Mouse (Mus musculus) Patski (cell line): ENCODE data around the gene Arfgef3. TPM values are rescaled to one million over a fixed set of nuclear protein-coding genes. Genes with fewer than 3 reads are reported as not detected.

Experiments
- ATAC-seq: fragments of 100-300 bp; one replicate; pipeline ENCODE4 v1.8.0; 2021
- CTCF ChIA-PET: fragments of 350-600 bp; sonication (Branson Sonifier 250); formaldehyde crosslinking; loops from one replicate; lab custom pipeline; 2022; ENCODE audit warnings: inconsistent platforms; lab: Charles Lee
- POLR2A ChIA-PET: fragments of 350-600 bp; sonication (Branson Sonifier 250); formaldehyde crosslinking; loops from one replicate; lab custom pipeline; 2022; ENCODE audit warnings: antibody characterized with exemption, inconsistent platforms; lab: Charles Lee
- DNase-seq: peaks from one replicate; pipeline ENCODE4 v3.0.0-alpha.2; 2011; ENCODE audit warnings: low read depth, low spot score
- H3K27me3 ChIP-seq: fragments of 371-371 bp; one replicate; pipeline ENCODE4 v1.5.1; 2021
- CTCF ChIP-seq: fragments of 100-300 bp; IDR thresholded peaks from one replicate; pipeline ENCODE4 v1.5.1; 2021
- in situ Hi-C: fragments of 300-500 bp; cut with MboI; formaldehyde crosslinking; loops from 3 replicates; pipeline ENCODE4 v1.11.1; 2018; ENCODE audit warnings: low pct_unique_long_range_greater_than_20kb, mixed read lengths
- polyA plus RNA-seq: library from polyadenylated mRNA; unstranded; gene quantifications from one replicate; pipeline ENCODE4 v1.2.3, GENCODE M21; 2021

The Arfgef3 gene
- polyA plus RNA-seq, 1 experiment from 2014 or later = 7.0 TPM

GRCm38 (mm10) chr10:18688234-18688633 lies 55.5 kb downstream of the Arfgef3 start:
- peak; percentile 93 for DNase-seq
- ChIA-PET CTCF (no interaction called here), POLR2A (no interaction called here)
- no peak for TF ChIP-seq CTCF
- no peaks in the 10 kb centered on the region for H3K27me3 ChIP-seq
- in situ Hi-C loops = no loop called here
- ATAC-seq = peak; percentile 54

- CTCF ChIA-PET = interaction anchor here (1.2 kb wide), 1 partner anchor 15 kb away, joined by 3 read pairs; no protein-coding TSS in a partner anchor
- no peak for DNase-seq
- peak; percentile 31 for ATAC-seq
- TF ChIP-seq CTCF = no peak
- in situ Hi-C loops = no loop called here
- no peaks in the 10 kb centered on the region for H3K27me3 ChIP-seq
- POLR2A ChIA-PET = no interaction called here
Observed at GRCm38 (mm10) chr10:18681385-18681954, 62.3 kb downstream of the Arfgef3 start.

- CTCF ChIA-PET = interaction anchor here (1.2 kb wide), 1 partner anchor 16 kb away, joined by 3 read pairs; no protein-coding TSS in a partner anchor
- no peaks in the 10 kb centered on the region for H3K27me3 ChIP-seq
- peak; percentile 51 for ATAC-seq
- POLR2A ChIA-PET = no interaction called here
- in situ Hi-C loops = no loop called here
- no peak for DNase-seq
- no peak for TF ChIP-seq CTCF
Observed at GRCm38 (mm10) chr10:18680661-18681384, 62.9 kb downstream of the Arfgef3 start.

GRCm38 (mm10) chr10:18678836-18679235 lies 64.9 kb downstream of the Arfgef3 start:
- in situ Hi-C loops = no loop called here

GRCm38 (mm10) chr10:18664794-18665193 lies 79.0 kb downstream of the Arfgef3 start:
- in situ Hi-C loops = no loop called here
- ATAC-seq (no peak), DNase-seq (no peak)
- H3K27me3 ChIP-seq = no peaks in the 10 kb centered on the region
- POLR2A ChIA-PET = no interaction called here
- CTCF ChIA-PET = no interaction called here
- TF ChIP-seq CTCF = no peak

More at GRCm38 (mm10) chr10:18678836-18679235, 64.9 kb downstream of the Arfgef3 start:
- ChIA-PET CTCF (no interaction called here), POLR2A (no interaction called here)
- no peak for TF ChIP-seq CTCF
- ATAC-seq = no peak
- H3K27me3 ChIP-seq = no peaks in the 10 kb centered on the region
- DNase-seq = no peak

- CTCF ChIA-PET = interaction anchor here (0.9 kb wide), 1 partner anchor 17 kb away, joined by 3 read pairs; no protein-coding TSS in a partner anchor
- ATAC-seq (no peak), DNase-seq (no peak)
- in situ Hi-C loops = no loop called here
- POLR2A ChIA-PET = no interaction called here
- no peaks in the 10 kb centered on the region for H3K27me3 ChIP-seq
- TF ChIP-seq CTCF = no peak
Observed at GRCm38 (mm10) chr10:18664016-18664415, 79.7 kb downstream of the Arfgef3 start.

GRCm38 (mm10) chr10:18661606-18662220 lies 82.0 kb downstream of the Arfgef3 start:
- DNase-seq (no peak), ATAC-seq (no peak)
- in situ Hi-C loops = no loop called here
- CTCF ChIA-PET = no interaction called here
- no peaks in the 10 kb centered on the region for H3K27me3 ChIP-seq
- POLR2A ChIA-PET = no interaction called here
- no peak for TF ChIP-seq CTCF

- H3K27me3 ChIP-seq = no peaks in the 10 kb centered on the region
- ChIA-PET POLR2A (interaction anchor here (1.4 kb wide), 1 partner anchor 15 kb away, joined by 3 read pairs; no protein-coding TSS in a partner anchor), CTCF (no interaction called here)
- no peak for TF ChIP-seq CTCF
- no peak for ATAC-seq
- in situ Hi-C loops = no loop called here
- no peak for DNase-seq
Observed at GRCm38 (mm10) chr10:18660998-18661397, 82.8 kb downstream of the Arfgef3 start.

GRCm38 (mm10) chr10:18657588-18657987 lies 86.2 kb downstream of the Arfgef3 start:
- CTCF ChIA-PET = no interaction called here
- no peak for TF ChIP-seq CTCF
- no peak for DNase-seq
- H3K27me3 ChIP-seq = no peaks in the 10 kb centered on the region
- in situ Hi-C loops = no loop called here
- POLR2A ChIA-PET = no interaction called here
- no peak for ATAC-seq

- CTCF ChIA-PET = interaction anchor here (1.0 to 1.5 kb wide), 2 partner anchors 11 to 16 kb away, joined by 3 to 4 read pairs; no protein-coding TSS in a partner anchor
- no peak for TF ChIP-seq CTCF
- H3K27me3 ChIP-seq = no peaks in the 10 kb centered on the region
- no peak for ATAC-seq
- POLR2A ChIA-PET = no interaction called here
- no peak for DNase-seq
- in situ Hi-C loops = no loop called here
Observed at GRCm38 (mm10) chr10:18647069-18647468, 96.7 kb downstream of the Arfgef3 start.

- POLR2A ChIA-PET = no interaction called here
- ATAC-seq = no peak
- DNase-seq = no peak
- H3K27me3 ChIP-seq = no peaks in the 10 kb centered on the region
- CTCF ChIA-PET = no interaction called here
- in situ Hi-C loops = no loop called here
- no peak for TF ChIP-seq CTCF
Observed at GRCm38 (mm10) chr10:18646035-18646434, 97.7 kb downstream of the Arfgef3 start.
